Mouse (Mus musculus) retina, adult 2 months (tissue): Measurements from ENCODE around the gene Cxcl12.

Experiments
- DNase-seq: peaks from one replicate; pipeline ENCODE4 v3.0.0-alpha.2; 2012; ENCODE audit warnings: low read depth, low spot score

Gene Cxcl12

GRCm38 (mm10) chr6:117175113-117175793 lies 6.9 kb downstream of the Cxcl12 start:
- DNase-seq: no peak

- no peak for DNase-seq
These were observed 8.1 kb downstream of the Cxcl12 start for GRCm38 (mm10) chr6:117176406-117176805.

- DNase-seq: no peak
These were observed 12.0 kb downstream of the Cxcl12 start for GRCm38 (mm10) chr6:117180303-117180702.

- DNase-seq: no peak
These were observed 17.0 kb downstream of the Cxcl12 start for GRCm38 (mm10) chr6:117185381-117185780.

- no peak for DNase-seq
These were observed 22.1 kb downstream of the Cxcl12 start for GRCm38 (mm10) chr6:117190453-117190852.

GRCm38 (mm10) chr6:117191741-117192140 lies 23.4 kb downstream of the Cxcl12 start:
- DNase-seq: no peak

GRCm38 (mm10) chr6:117192678-117193077 lies 24.3 kb downstream of the Cxcl12 start:
- DNase-seq: no peak

GRCm38 (mm10) chr6:117195270-117195669 lies 26.9 kb downstream of the Cxcl12 start:
- no peak for DNase-seq

GRCm38 (mm10) chr6:117198871-117199270 lies 30.5 kb downstream of the Cxcl12 start:
- DNase-seq: no peak

GRCm38 (mm10) chr6:117199718-117200117 lies 31.4 kb downstream of the Cxcl12 start:
- no peak for DNase-seq

GRCm38 (mm10) chr6:117200916-117201315 lies 32.6 kb downstream of the Cxcl12 start:
- no peak for DNase-seq

- DNase-seq: no peak
These were observed 33.1 kb downstream of the Cxcl12 start for GRCm38 (mm10) chr6:117201396-117201795.

GRCm38 (mm10) chr6:117201859-117202258 lies 33.5 kb downstream of the Cxcl12 start:
- DNase-seq: no peak

GRCm38 (mm10) chr6:117202856-117203400 lies 34.6 kb downstream of the Cxcl12 start:
- no peak for DNase-seq

GRCm38 (mm10) chr6:117204112-117204511 lies 35.8 kb downstream of the Cxcl12 start:
- DNase-seq: no peak

GRCm38 (mm10) chr6:117206834-117207233 lies 38.5 kb downstream of the Cxcl12 start:
- no peak for DNase-seq

GRCm38 (mm10) chr6:117207289-117207688 lies 39.0 kb downstream of the Cxcl12 start:
- no peak for DNase-seq

- no peak for DNase-seq
These were observed 41.8 kb downstream of the Cxcl12 start for GRCm38 (mm10) chr6:117210086-117210485.

GRCm38 (mm10) chr6:117210536-117210935 lies 42.2 kb downstream of the Cxcl12 start:
- DNase-seq: no peak

- DNase-seq: no peak
These were observed 46.2 kb downstream of the Cxcl12 start for GRCm38 (mm10) chr6:117214506-117214905.

- no peak for DNase-seq
These were observed 50.3 kb downstream of the Cxcl12 start for GRCm38 (mm10) chr6:117218442-117219299.

- DNase-seq: no peak
These were observed 51.0 kb downstream of the Cxcl12 start for GRCm38 (mm10) chr6:117219300-117219680.
